Mouse (Mus musculus): ENCODE data around the gene Tpcn1. TPM values are rescaled to one million over a fixed set of nuclear protein-coding genes. Genes with fewer than 3 reads are reported as not detected.

Gene Tpcn1
- polyA plus RNA-seq, 1 experiment from 2014 or later, result 18.1 TPM

DNA sequence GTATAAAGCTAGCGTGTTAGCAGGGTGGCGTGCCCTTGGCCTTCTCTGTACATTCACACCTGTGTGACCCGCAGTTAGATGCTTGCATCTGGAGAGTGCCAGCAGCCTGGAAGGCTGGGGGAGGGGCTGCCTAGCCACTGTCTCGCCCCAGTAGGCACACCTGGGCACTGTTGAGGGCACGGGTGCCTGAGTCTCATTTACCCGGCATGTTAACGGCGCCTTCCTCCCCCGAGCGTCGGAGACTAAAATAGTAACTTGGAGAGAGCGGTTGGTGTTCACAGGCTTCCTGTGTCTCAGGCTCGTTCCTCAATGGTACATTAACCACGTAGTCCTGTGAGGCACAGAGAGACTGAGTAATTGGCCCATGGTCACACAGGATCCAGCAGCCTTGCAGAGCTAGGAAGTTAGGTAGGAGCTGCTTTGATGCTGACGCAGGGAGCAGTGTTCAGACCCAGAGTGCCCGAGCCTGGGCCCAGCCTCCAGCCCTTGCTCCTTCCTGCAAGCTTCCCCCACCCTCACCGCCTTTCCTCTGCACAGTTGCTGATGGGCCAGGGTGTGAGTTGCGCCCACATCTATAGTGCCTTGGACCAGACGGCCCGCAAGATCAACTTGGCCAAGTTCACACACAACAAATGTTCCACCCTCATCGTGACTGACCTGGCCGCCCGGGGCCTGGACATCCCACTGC, 32.7 kb upstream of the Tpcn1 start:
- no peaks in the 10 kb centered on the region for H3K27me3 ChIP-seq
- no peak overlapping the region for H3K4me2 ChIP-seq
- H3K27ac ChIP-seq (replicated peaks), result 0 out of 2 replicates have a peak overlapping the region, but pooled peaks have one; percentile 45
- H3K9ac ChIP-seq, result no peak overlapping the region
- 89% methylated on average over 23 of the region's 23 CpGs for WGBS
- peaks cover 3% of the 10 kb centered on the region; the same call in 1 of the 2 replicates for H3K4me1 ChIP-seq (replicated peaks)
- H3K36me3 ChIP-seq, result peaks cover 69% of the 10 kb centered on the region
- ATAC-seq (ENCODE audit: low FRiP score, low read depth), result no peak
- H3K9me3 ChIP-seq, result no peaks in the 10 kb centered on the region
- no peak overlapping the region for H3K4me3 ChIP-seq

DNA sequence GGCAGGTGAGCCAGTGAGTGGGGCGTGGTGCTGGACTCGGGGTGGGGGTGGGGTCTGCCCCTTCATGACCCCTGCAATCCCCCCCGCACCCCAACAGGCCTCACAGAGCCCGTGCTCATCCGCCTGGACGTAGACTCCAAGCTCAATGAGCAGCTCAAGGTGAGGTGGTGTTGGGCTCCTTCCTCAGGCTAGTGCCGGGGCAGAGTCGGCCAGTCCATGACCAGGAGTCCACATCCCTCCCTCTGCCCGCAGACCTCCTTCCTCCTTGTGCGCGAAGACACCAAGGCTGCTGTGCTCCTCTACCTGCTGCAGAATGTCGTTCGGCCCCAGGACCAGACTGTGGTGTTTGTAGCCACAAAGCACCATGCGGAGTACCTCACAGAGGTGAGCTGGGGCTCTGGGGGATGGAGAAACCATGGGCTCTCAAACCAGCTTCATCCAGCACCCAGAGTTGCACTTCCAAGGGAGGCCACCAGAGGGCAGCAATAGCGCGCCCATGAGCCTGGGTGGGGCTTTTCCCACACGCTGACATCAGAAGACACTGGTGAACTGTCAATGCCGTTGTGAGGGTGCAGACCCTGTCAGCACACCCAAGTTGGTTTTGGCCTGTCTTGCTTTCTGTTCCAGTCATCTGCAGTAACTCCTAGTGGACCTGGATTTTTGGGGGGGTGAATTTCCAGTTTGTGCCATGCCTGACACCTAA, 32.1 kb upstream of the Tpcn1 start:
- H3K4me3 ChIP-seq, result no peak overlapping the region
- peaks cover 62% of the 10 kb centered on the region for H3K36me3 ChIP-seq
- H3K4me2 ChIP-seq, result no peak overlapping the region
- H3K27ac ChIP-seq (replicated peaks), result no peak overlapping the region
- no peaks in the 10 kb centered on the region for H3K27me3 ChIP-seq
- H3K9ac ChIP-seq, result no peak overlapping the region
- 0 out of 2 replicates have a peak, but pooled peaks have one; percentile 4 for ATAC-seq (ENCODE audit: low FRiP score, low read depth)
- 71% methylated on average over 18 of the region's 18 CpGs for WGBS
- H3K4me1 ChIP-seq (replicated peaks), result peaks cover 3% of the 10 kb centered on the region; the same call in 1 of the 2 replicates
- H3K9me3 ChIP-seq, result no peaks in the 10 kb centered on the region

DNA sequence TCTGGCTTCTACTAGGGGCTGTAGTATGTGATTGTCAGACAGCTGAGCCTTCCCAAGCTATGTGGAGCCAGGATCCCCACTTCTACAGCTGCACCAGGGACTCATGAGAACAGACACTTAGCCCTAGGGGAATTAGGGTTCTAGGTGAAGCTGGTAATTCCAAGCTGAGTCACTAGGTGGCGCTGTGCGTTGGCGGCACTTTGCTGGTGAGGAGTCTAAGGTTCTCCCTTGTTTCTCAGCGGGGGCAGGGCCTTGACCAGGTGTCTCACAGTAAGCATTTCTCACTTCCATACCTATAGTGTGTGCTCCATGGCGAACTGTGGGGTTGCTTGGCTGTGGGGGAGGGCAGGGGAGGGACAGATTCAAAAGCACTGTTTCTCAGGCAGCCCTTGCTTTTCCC, 30.7 kb upstream of the Tpcn1 start:
- no peak overlapping the region for H3K4me2 ChIP-seq
- 15% methylated on average over 5 of the region's 5 CpGs for WGBS
- no peak overlapping the region for H3K27ac ChIP-seq (replicated peaks)
- H3K9me3 ChIP-seq, result no peaks in the 10 kb centered on the region
- no peak for ATAC-seq (ENCODE audit: low FRiP score, low read depth)
- H3K9ac ChIP-seq, result no peak overlapping the region
- peaks cover 4% of the 10 kb centered on the region for H3K4me1 ChIP-seq (replicated peaks)
- no peaks in the 10 kb centered on the region for H3K27me3 ChIP-seq
- peaks cover 52% of the 10 kb centered on the region for H3K36me3 ChIP-seq
- no peak overlapping the region for H3K4me3 ChIP-seq

DNA sequence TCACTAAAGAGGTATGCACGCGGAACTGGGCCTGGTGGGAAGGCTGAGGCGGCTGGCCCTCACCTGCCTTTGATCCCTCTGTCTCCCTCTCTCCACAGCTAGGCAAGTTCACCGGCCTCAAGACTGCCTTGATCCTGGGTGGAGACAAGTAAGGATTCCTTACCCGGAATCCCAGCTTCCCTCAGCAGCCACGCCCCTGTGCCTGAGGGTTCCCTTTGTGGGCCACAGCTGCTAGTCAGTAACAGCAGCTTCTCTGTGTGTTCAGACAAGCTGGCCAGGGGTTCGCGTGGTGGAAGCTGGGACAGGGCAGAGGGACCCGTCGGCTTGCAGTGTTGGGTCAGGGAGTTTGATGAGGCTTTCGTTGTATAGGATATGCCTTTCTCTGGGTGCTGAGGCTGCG, 30.3 kb upstream of the Tpcn1 start:
- WGBS, result 92% methylated on average over 12 of the region's 12 CpGs
- Histone ChIP-seq H3K4me3 (no peak overlapping the region), H3K4me2 (no peak overlapping the region), H3K9me3 (no peaks in the 10 kb centered on the region), H3K4me1 (replicated peaks) (peaks cover 8% of the 10 kb centered on the region), H3K36me3 (peaks cover 50% of the 10 kb centered on the region), H3K27ac (replicated peaks) (no peak overlapping the region), H3K9ac (no peak overlapping the region), H3K27me3 (no peaks in the 10 kb centered on the region)
- ATAC-seq (ENCODE audit: low FRiP score, low read depth), result no peak

DNA sequence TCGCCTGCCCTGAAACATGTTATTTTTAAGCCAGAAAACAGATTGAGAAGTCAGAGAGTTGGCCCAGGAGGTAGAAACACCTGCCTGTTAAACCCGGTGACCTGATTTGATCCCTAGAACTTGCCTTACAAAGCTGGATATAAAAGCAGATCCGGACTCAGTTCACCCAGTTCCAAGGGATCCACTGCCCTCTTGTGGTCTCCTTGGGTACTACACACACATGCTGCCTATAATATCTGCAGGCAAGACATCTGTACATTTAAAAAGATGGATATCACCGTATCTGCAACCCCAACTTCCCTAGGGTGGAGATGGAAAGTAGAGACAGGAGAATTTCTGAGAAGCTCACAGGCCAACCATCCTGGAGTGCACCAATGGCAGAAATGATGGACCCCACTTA, 27.4 kb upstream of the Tpcn1 start:
- no peak for ATAC-seq (ENCODE audit: low FRiP score, low read depth)
- Histone ChIP-seq H3K4me1 (replicated peaks) (peaks cover 18% of the 10 kb centered on the region), H3K9me3 (no peaks in the 10 kb centered on the region), H3K36me3 (peaks cover 37% of the 10 kb centered on the region), H3K27me3 (no peaks in the 10 kb centered on the region), H3K4me2 (no peak overlapping the region), H3K27ac (replicated peaks) (no peak overlapping the region), H3K9ac (no peak overlapping the region), H3K4me3 (no peak overlapping the region)
- WGBS, result 96% methylated on average over 4 of the region's 4 CpGs

DNA sequence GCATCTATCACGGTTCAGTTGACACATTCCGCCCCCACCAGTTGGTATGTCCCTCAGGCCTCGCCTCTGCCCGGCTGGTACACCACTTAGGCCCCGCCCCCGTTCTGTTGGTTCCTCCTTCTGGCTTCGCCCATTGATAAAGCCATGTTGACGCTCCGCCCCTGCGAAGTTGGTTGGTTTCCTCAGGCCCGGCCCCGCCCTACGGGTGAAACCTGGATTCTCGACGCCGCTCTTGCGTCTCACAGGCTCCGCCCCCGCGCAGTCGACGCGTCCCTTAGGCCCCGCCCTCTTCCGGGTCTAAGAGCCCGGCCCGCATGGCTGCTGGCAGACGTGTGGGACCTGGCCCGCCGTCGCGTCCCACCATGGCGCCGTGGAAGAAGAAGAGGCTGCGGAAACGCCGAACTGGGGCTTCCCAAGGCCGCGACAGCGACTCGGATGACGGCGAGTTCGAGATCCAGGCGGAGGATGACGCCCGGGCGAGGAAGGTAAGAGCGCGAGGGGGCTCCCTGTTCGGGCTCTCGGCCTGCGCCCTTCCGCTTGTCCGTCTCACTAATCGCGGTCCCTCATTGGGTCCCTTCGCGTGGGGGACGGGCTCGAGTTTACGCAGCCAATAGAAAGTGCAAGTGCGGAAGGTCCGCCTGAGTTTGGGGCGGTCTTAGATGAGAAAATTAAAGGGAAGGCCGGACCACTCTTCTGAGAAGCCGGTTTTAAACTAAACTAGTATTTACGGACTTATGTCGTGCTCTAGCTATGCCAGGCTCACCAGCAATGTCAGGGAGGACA, 24.5 kb upstream of the Tpcn1 start:
- ATAC-seq (ENCODE audit: low FRiP score, low read depth), result peak; percentile 95
- peak overlapping the region; percentile 71 for H3K9ac ChIP-seq
- WGBS, result under 1% methylated on average over 62 of the region's 69 CpGs

DNA sequence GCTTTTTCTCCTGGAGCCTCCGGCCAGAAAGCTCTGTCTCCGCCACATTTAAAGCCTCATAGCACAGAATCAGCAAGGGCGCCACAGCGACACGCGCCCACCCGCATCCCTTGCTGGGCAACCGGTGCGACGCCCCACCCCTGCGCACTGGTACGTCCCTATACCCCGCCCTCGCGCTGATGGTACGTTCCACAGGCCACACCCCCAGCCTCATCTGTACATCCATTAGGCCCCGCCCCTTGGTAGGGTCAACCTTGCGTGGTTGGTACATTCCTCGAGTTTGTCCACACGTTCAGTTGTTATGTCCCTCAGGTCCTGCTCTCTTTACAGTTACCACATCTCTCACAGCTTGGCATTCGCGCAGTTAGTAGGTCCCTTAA, 24.0 kb upstream of the Tpcn1 start, which contains the start of the genes Rita1 and Ddx54:
Gene Rita1, minus strand, starts transcription at position 148 of the 380 bp plus-strand sequence.
Gene Ddx54, plus strand, starts transcription at position 298 of the 380 bp plus-strand sequence.
- H3K4me2 ChIP-seq, result peak within 1 kb of the TSS; percentile 78
- peak within 1 kb of the TSS; percentile 94 for H3K27ac ChIP-seq (replicated peaks)
- peaks cover 12% of the 10 kb centered on the region for H3K36me3 ChIP-seq
- ATAC-seq (ENCODE audit: low FRiP score, low read depth), result peak; percentile 87
- no peaks in the 10 kb centered on the region for H3K9me3 ChIP-seq
- 0% methylated on average over 22 of the region's 22 CpGs for WGBS
- H3K4me3 ChIP-seq, result peak within 1 kb of the TSS; percentile 71
- peak within 1 kb of the TSS; percentile 71 for H3K9ac ChIP-seq
- H3K27me3 ChIP-seq, result no peaks in the 10 kb centered on the region
- H3K4me1 ChIP-seq (replicated peaks), result peaks cover 30% of the 10 kb centered on the region

More for the DNA sequence above, 24.5 kb upstream of the Tpcn1 start:
- Histone ChIP-seq H3K27me3 (no peaks in the 10 kb centered on the region), H3K4me2 (peak overlapping the region; percentile 78), H3K9me3 (no peaks in the 10 kb centered on the region), H3K27ac (replicated peaks) (peak overlapping the region; percentile 94), H3K4me3 (peak overlapping the region; percentile 71), H3K4me1 (replicated peaks) (peaks cover 30% of the 10 kb centered on the region), H3K36me3 (peaks cover 15% of the 10 kb centered on the region; the same call in 1 of the 2 replicates)

DNA sequence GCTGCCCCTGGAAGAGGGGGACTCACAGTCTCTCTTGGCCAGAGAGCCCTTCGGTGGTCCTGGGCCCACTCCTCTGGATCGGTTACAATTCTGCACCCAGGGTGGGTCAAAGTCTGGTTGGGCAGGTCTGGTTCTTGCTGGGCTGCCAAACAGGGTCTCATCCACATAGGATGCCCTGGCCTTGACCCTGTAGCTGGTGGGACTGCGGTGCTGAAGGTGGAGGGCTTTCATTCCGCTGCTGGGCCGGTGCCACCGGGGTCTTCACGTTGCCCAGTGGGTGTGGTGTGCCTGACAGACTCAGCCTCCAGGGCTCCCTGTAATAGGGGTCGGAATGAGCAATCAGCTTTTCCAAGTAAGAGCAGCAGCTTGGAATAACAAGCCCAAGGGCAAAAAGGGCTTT, 22.9 kb upstream of the Tpcn1 start:
- Histone ChIP-seq H3K9me3 (no peaks in the 10 kb centered on the region), H3K4me3 (peak overlapping the region; percentile 71), H3K4me2 (peak overlapping the region; percentile 57), H3K27me3 (no peaks in the 10 kb centered on the region), H3K9ac (peak overlapping the region; percentile 71), H3K36me3 (peaks cover 5% of the 10 kb centered on the region; the same call in 1 of the 2 replicates), H3K4me1 (replicated peaks) (peaks cover 30% of the 10 kb centered on the region), H3K27ac (replicated peaks) (no peak overlapping the region)
- 44% methylated on average over 8 of the region's 8 CpGs for WGBS
- no peak for ATAC-seq (ENCODE audit: low FRiP score, low read depth)

DNA sequence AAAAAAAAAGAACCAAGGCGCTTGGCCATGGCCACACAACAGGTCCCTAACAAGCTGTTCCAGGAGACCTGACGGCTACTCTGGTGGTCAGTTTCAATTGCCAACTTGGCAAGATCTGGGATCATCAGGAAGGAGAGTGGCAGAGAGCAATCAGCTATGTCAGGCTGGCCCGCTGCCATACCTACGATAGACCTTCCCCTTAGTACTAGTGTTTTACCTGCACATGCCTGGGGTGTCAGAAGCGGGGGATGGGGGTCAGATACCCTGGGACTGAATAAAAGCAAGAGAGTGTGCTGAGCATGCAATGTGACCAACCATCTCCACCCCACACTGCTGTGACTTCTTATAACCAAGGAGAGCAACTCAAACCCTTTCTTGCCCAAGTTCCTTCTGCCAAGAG, 22.4 kb upstream of the Tpcn1 start:
- peaks cover 30% of the 10 kb centered on the region for H3K4me1 ChIP-seq (replicated peaks)
- no peaks in the 10 kb centered on the region for H3K27me3 ChIP-seq
- H3K9ac ChIP-seq, result peak overlapping the region; percentile 71; the same call in 1 of the 2 replicates
- peaks cover 5% of the 10 kb centered on the region; the same call in 1 of the 2 replicates for H3K36me3 ChIP-seq
- H3K27ac ChIP-seq (replicated peaks), result no peak overlapping the region
- H3K4me3 ChIP-seq, result peak overlapping the region; percentile 71
- ATAC-seq (ENCODE audit: low FRiP score, low read depth), result no peak
- H3K4me2 ChIP-seq, result peak overlapping the region; percentile 57
- WGBS, result 86% methylated on average over 5 of the region's 5 CpGs
- H3K9me3 ChIP-seq, result no peaks in the 10 kb centered on the region

DNA sequence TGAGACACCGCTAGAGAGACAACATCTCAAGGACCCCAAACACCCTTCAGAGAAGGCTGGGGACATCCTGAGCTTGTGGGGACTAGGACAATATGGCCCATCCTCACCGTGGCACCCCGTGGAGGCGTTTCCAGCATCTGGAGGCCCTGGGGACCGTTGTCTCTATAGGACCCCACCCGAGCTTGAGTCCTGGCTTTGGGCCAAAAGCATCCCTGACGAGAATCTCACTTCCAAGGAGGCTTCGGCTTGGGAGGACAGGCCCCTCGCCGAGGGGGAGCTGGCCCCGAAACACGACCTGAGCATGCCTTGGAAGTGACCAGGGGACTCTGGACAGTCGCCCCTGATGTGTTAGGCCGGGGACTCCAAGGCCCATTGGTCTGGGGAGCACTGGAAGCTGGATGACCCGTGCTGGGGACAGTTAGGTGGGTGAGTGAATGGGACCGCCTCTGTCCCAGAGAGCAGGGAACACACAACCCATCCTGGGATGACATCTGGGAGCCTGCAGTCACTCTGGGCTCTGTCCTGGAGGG, 20.8 kb upstream of the Tpcn1 start:
- H3K4me1 ChIP-seq (replicated peaks), result peaks cover 36% of the 10 kb centered on the region
- no peak overlapping the region for H3K4me2 ChIP-seq
- H3K27ac ChIP-seq (replicated peaks), result no peak overlapping the region
- no peaks in the 10 kb centered on the region for H3K9me3 ChIP-seq
- no peak overlapping the region for H3K9ac ChIP-seq
- no peak overlapping the region for H3K4me3 ChIP-seq
- H3K27me3 ChIP-seq, result no peaks in the 10 kb centered on the region
- 82% methylated on average over 16 of the region's 16 CpGs for WGBS
- ATAC-seq (ENCODE audit: low FRiP score, low read depth), result no peak
- peaks cover 5% of the 10 kb centered on the region; the same call in 1 of the 2 replicates for H3K36me3 ChIP-seq

DNA sequence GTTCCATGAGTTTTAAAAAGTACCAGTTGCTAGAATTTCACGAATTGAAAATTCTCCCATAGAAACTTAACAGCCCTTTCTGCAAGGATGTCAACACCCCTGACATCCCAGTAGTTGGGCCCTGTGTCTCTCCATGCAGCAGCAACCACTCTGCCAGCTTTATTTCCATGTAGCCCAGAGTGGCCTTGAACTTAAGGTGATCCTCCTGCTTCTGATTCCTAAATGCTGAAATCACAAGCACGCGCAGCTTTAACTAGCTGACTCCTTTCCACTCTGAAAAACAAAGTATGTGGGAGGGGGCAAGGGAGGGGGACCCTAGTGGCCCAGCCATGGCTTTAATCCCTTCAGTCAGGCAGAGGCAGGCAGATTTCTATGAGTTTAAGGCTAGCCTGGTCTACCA, 18.9 kb upstream of the Tpcn1 start:
- Histone ChIP-seq H3K9ac (no peak overlapping the region), H3K4me3 (no peak overlapping the region), H3K9me3 (no peaks in the 10 kb centered on the region), H3K36me3 (peaks cover 5% of the 10 kb centered on the region; the same call in 1 of the 2 replicates), H3K27me3 (no peaks in the 10 kb centered on the region), H3K27ac (replicated peaks) (no peak overlapping the region), H3K4me1 (replicated peaks) (peaks cover 29% of the 10 kb centered on the region), H3K4me2 (no peak overlapping the region)
- 75% methylated on average over 3 of the region's 3 CpGs for WGBS
- ATAC-seq (ENCODE audit: low FRiP score, low read depth), result no peak
